Mouse (Mus musculus) hematopoietic multipotent progenitor cell, adult 10-12 weeks (in vitro differentiated cells): ENCODE data around the gene Taar7d. TPM values are rescaled to one million over a fixed set of nuclear protein-coding genes. Genes with fewer than 3 reads are reported as not detected.

Experiments used
- polyA plus RNA-seq: library from polyadenylated mRNA; stranded (reverse); fragments of >175 nt; gene quantifications from 2 replicates; pipeline ENCODE4 v1.2.3, GENCODE M21; 2012; ENCODE audit warnings: low replicate concordance

Gene Taar7d
- polyA plus RNA-seq: not detected in 2 replicates

GRCm38 (mm10) chr10:24026922-24027321 lies at the start of gene Taar7d:
Taar7d (plus strand) TSS chr10:24027222.

GRCm38 (mm10) chr10:23985546-23985945 lies 41.5 kb upstream of the Taar7d start, which contains the start of gene Taar6:
Taar6 (minus strand) TSS chr10:23985646.

GRCm38 (mm10) chr10:23993381-23993780 lies 33.6 kb upstream of the Taar7d start, which contains the start of gene Taar7a:
Taar7a (minus strand) TSS chr10:23993481.

GRCm38 (mm10) chr10:23999639-24000038 lies 27.4 kb upstream of the Taar7d start, which contains the start of gene Taar7b:
Taar7b (plus strand) TSS chr10:23999939.

GRCm38 (mm10) chr10:24037314-24037713 lies 10.3 kb downstream of the Taar7d start, which contains the start of gene Taar7e:
Taar7e (plus strand) TSS chr10:24037614.

GRCm38 (mm10) chr10:24049210-24049609 lies 22.2 kb downstream of the Taar7d start, which contains the start of gene Taar7f:
Taar7f (plus strand) TSS chr10:24049510.

GRCm38 (mm10) chr10:24076200-24076599 lies 49.2 kb downstream of the Taar7d start, which contains the start of gene Taar8a:
Taar8a (plus strand) TSS chr10:24076500.

Other genes with a start within 250 kb of the Taar7d start
- gene Rps12, start 239.9 kb upstream of the Taar7d start, polyA plus RNA-seq: 112 and 1,195 TPM in 2 replicates
- gene Slc18b1, start 230.2 kb upstream of the Taar7d start, polyA plus RNA-seq: 0.29 and 1.0 TPM in 2 replicates
- 0.17 and 0.43 TPM in 2 replicates for gene Vnn3, start 175.8 kb upstream of the Taar7d start, polyA plus RNA-seq
- gene Vnn1, start 132.5 kb upstream of the Taar7d start, polyA plus RNA-seq: not detected in 2 replicates
- not detected in 2 replicates for gene Taar1, start 106.9 kb upstream of the Taar7d start, polyA plus RNA-seq
- gene Taar2, start 88.7 kb upstream of the Taar7d start, polyA plus RNA-seq: not detected in 2 replicates
- gene Taar3, start 77.7 kb upstream of the Taar7d start, polyA plus RNA-seq: not detected in 2 replicates
- not detected in 2 replicates for gene Taar4, start 66.7 kb upstream of the Taar7d start, polyA plus RNA-seq
- gene Taar5, start 56.5 kb upstream of the Taar7d start, polyA plus RNA-seq: not detected in 2 replicates
- gene Taar6, start 41.6 kb upstream of the Taar7d start, polyA plus RNA-seq: not detected in 2 replicates
- not detected in 2 replicates for gene Taar7a, start 33.7 kb upstream of the Taar7d start, polyA plus RNA-seq
- not detected in 2 replicates for gene Taar7b, start 27.3 kb upstream of the Taar7d start, polyA plus RNA-seq
- not detected in 2 replicates for gene Taar7e, start 10.4 kb downstream of the Taar7d start, polyA plus RNA-seq
- not detected in 2 replicates for gene Taar7f, start 22.3 kb downstream of the Taar7d start, polyA plus RNA-seq
- gene Taar8a, start 49.3 kb downstream of the Taar7d start, polyA plus RNA-seq: not detected in 2 replicates
- not detected in 2 replicates for gene Taar8b, start 65.1 kb downstream of the Taar7d start, polyA plus RNA-seq
- gene Taar8c, start 74.7 kb downstream of the Taar7d start, polyA plus RNA-seq: not detected in 2 replicates
- not detected in 2 replicates for gene Taar9, start 82.3 kb downstream of the Taar7d start, polyA plus RNA-seq
- 149 and 409 TPM in 2 replicates for gene Stx7, start 122.1 kb downstream of the Taar7d start, polyA plus RNA-seq
- gene Moxd1, start 196.3 kb downstream of the Taar7d start, polyA plus RNA-seq: not detected in 2 replicates